In genomic region chr6:27318575-27318974, GRCm38 (mm10) we compare ENCODE assay signal across 35 mouse cellular contexts.
"Had no signal": no experiment of that assay in that cellular context is flagged by ENCODE, and none has a peak within 500 bp of the region (broad histone marks: within the 10 kb centered on the region; RNA-seq: fewer than 3 reads in every experiment).

No protein-coding gene starts in this region.

- H3K27ac ChIP-seq: heart, embryonic 10.5 days; heart, embryonic 13.5 days; heart, embryonic 15.5 days; hindbrain, embryonic 10.5 days; hindbrain, embryonic 12.5 days; hindbrain, embryonic 13.5 days; hindbrain, embryonic 14.5 days; hindbrain, embryonic 15.5 days; hindbrain, postnatal 0 days; intestine, embryonic 15.5 days; kidney, embryonic 15.5 days; kidney, postnatal 0 days; layer of hippocampus, adult 2 months; left cerebral cortex, adult 2 months had no signal

- H3K4me1 ChIP-seq: heart, embryonic 10.5 days; heart, embryonic 12.5 days; heart, embryonic 13.5 days; heart, embryonic 15.5 days; hindbrain, embryonic 10.5 days; hindbrain, embryonic 12.5 days; hindbrain, embryonic 13.5 days; hindbrain, embryonic 15.5 days; intestine, embryonic 15.5 days; kidney, embryonic 15.5 days had no signal

- H3K4me3 ChIP-seq: heart, embryonic 10.5 days; heart, embryonic 12.5 days; heart, embryonic 13.5 days; heart, embryonic 15.5 days; hindbrain, embryonic 10.5 days; hindbrain, embryonic 12.5 days; hindbrain, embryonic 13.5 days; hindbrain, embryonic 15.5 days; intestine, embryonic 15.5 days; kidney, embryonic 15.5 days; layer of hippocampus, adult 2 months; left cerebral cortex, adult 2 months had no signal

- H3K9ac ChIP-seq: heart, embryonic 12.5 days; heart, embryonic 13.5 days; heart, embryonic 15.5 days; hindbrain, embryonic 12.5 days; hindbrain, embryonic 13.5 days; hindbrain, embryonic 14.5 days; hindbrain, embryonic 15.5 days; intestine, embryonic 15.5 days; kidney, embryonic 15.5 days had no signal

- ATAC-seq: hindbrain, embryonic 16.5 days; hindbrain, postnatal 0 days; inflammation-experienced regulatory T-cells, adult 6 months; intestine, embryonic 15.5 days; intestine, embryonic 16.5 days; intestine, postnatal 0 days had no signal

- H3K27me3 ChIP-seq: heart, embryonic 12.5 days; heart, embryonic 13.5 days; heart, embryonic 15.5 days; hindbrain, embryonic 12.5 days; hindbrain, embryonic 13.5 days; hindbrain, embryonic 15.5 days; intestine, embryonic 15.5 days; kidney, embryonic 15.5 days had no signal

- H3K36me3 ChIP-seq: heart, embryonic 10.5 days; heart, embryonic 12.5 days; heart, embryonic 13.5 days; heart, embryonic 15.5 days; hindbrain, embryonic 10.5 days; hindbrain, embryonic 12.5 days; hindbrain, embryonic 13.5 days; hindbrain, embryonic 15.5 days; intestine, embryonic 15.5 days; kidney, embryonic 15.5 days had no signal

- DNase-seq: heart, postnatal 10 days; heart, postnatal 14 days; heart, postnatal 36 days; heart, postnatal 4 days; kidney, adult 11 months; kidney, adult 18-20 months; kidney, adult 2 months; kidney, adult 8-10 months; kidney, adult 9 months; kidney, postnatal 10 days; kidney, postnatal 14 days; kidney, postnatal 25 days; kidney, postnatal 36 days; kidney, postnatal 4 days; layer of hippocampus, adult 9-11 months; layer of hippocampus, postnatal 36 days had no signal

- H3K9me3 ChIP-seq: heart, embryonic 10.5 days; heart, embryonic 12.5 days; heart, embryonic 13.5 days; heart, embryonic 15.5 days; hindbrain, embryonic 10.5 days; hindbrain, embryonic 12.5 days; hindbrain, embryonic 13.5 days; hindbrain, embryonic 15.5 days; intestine, embryonic 15.5 days; kidney, embryonic 15.5 days had no signal
